Mouse (Mus musculus): ENCODE measurements around the gene Cers5. TPM values are rescaled to one million over a fixed set of nuclear protein-coding genes. Genes with fewer than 3 reads are reported as not detected.

Gene Cers5
- polyA plus RNA-seq, 1 experiment = 35.4 TPM

Other genes starting within 250 kb of the Cers5 start
- gene Faim2, start 244.7 kb downstream of the Cers5 start, polyA plus RNA-seq (2012; rRNA removed) = 0.22 and 0.57 TPM in 2 replicates
- gene Aqp2, start 193.8 kb downstream of the Cers5 start, polyA plus RNA-seq (2012; rRNA removed) = not detected in 2 replicates
- 0.86 and 1.3 TPM in 2 replicates for gene Aqp5, start 182.1 kb downstream of the Cers5 start, polyA plus RNA-seq (2012; rRNA removed)
- gene Aqp6, start 171.5 kb downstream of the Cers5 start, polyA plus RNA-seq (2012; rRNA removed) = 0.03 and 0.07 TPM in 2 replicates
- gene Racgap1, start 121.2 kb downstream of the Cers5 start, polyA plus RNA-seq (2012; rRNA removed) = 5.4 and 6.1 TPM in 2 replicates
- 0.19 and 0.22 TPM in 2 replicates for gene Asic1, start 102.5 kb downstream of the Cers5 start, polyA plus RNA-seq (2012; rRNA removed)
- gene Smarcd1, start 70.8 kb downstream of the Cers5 start, polyA plus RNA-seq (2012; rRNA removed) = 20.4 and 20.5 TPM in 2 replicates
- 0.52 TPM in 1 of 2 replicates, not detected in the other for gene Gm17349, start 67.4 kb downstream of the Cers5 start, polyA plus RNA-seq (2012; rRNA removed)
- gene Gpd1, start 55.4 kb downstream of the Cers5 start, polyA plus RNA-seq (2012; rRNA removed) = 11.7 and 14.9 TPM in 2 replicates
- 119 and 162 TPM in 2 replicates for gene Cox14, start 47.3 kb downstream of the Cers5 start, polyA plus RNA-seq (2012; rRNA removed)
- 139 and 147 TPM in 2 replicates for gene Lima1, start 102.6 kb upstream of the Cers5 start, polyA plus RNA-seq (2012; rRNA removed)
- gene Fam186a, start 194.2 kb upstream of the Cers5 start, polyA plus RNA-seq (2012; rRNA removed) = 0.01 and 0.04 TPM in 2 replicates
- gene Larp4, start 197.2 kb upstream of the Cers5 start, polyA plus RNA-seq (2012; rRNA removed) = 15.4 and 19.0 TPM in 2 replicates

Measured in urinary bladder, adult 2 months (tissue).